Mouse (Mus musculus): ENCODE data around the gene Tox2.

Tox2 gene

GRCm38 (mm10) chr2:163205737-163206490 is 3.0 kb downstream of the Tox2 start:
- no peak for DNase-seq

- peak in 1 of 2 experiments; percentile 11 for DNase-seq
These were observed 4.4 kb downstream of the Tox2 start for GRCm38 (mm10) chr2:163207315-163207714.

GRCm38 (mm10) chr2:163209139-163209538 is 6.2 kb downstream of the Tox2 start:
- no peak for DNase-seq

- no peak for DNase-seq
These were observed 10.2 kb downstream of the Tox2 start for GRCm38 (mm10) chr2:163213085-163213484.

- DNase-seq, result no peak
These were observed 15.2 kb downstream of the Tox2 start for GRCm38 (mm10) chr2:163218095-163218494.

- no peak for DNase-seq
These were observed 15.6 kb downstream of the Tox2 start for GRCm38 (mm10) chr2:163218571-163218970.

GRCm38 (mm10) chr2:163219447-163219846 is 16.5 kb downstream of the Tox2 start:
- no peak for DNase-seq

GRCm38 (mm10) chr2:163220706-163221105 is 17.8 kb downstream of the Tox2 start:
- DNase-seq, result no peak

- DNase-seq, result no peak
These were observed 22.4 kb downstream of the Tox2 start for GRCm38 (mm10) chr2:163225302-163225701.

- DNase-seq, result no peak
These were observed 26.1 kb downstream of the Tox2 start for GRCm38 (mm10) chr2:163229050-163229449.

GRCm38 (mm10) chr2:163231781-163232534 is 29.0 kb downstream of the Tox2 start:
- no peak for DNase-seq

GRCm38 (mm10) chr2:163233666-163234065 is 30.7 kb downstream of the Tox2 start:
- no peak for DNase-seq

GRCm38 (mm10) chr2:163236057-163236456 is 33.1 kb downstream of the Tox2 start:
- DNase-seq, result no peak

GRCm38 (mm10) chr2:163237999-163238529 is 35.1 kb downstream of the Tox2 start:
- DNase-seq, result no peak

- DNase-seq, result no peak
These were observed 37.0 kb downstream of the Tox2 start for GRCm38 (mm10) chr2:163239945-163240344.

GRCm38 (mm10) chr2:163241867-163242266 is 38.9 kb downstream of the Tox2 start:
- DNase-seq, result no peak

GRCm38 (mm10) chr2:163243917-163244852 is 41.3 kb downstream of the Tox2 start:
- no peak for DNase-seq

GRCm38 (mm10) chr2:163248912-163249311 is 46.0 kb downstream of the Tox2 start:
- DNase-seq, result no peak

GRCm38 (mm10) chr2:163252645-163253044 is 49.7 kb downstream of the Tox2 start:
- DNase-seq, result peak in 1 of 2 experiments; percentile 10

GRCm38 (mm10) chr2:163253248-163254099 is 50.5 kb downstream of the Tox2 start:
- no peak for DNase-seq

- no peak for DNase-seq
These were observed 51.3 kb downstream of the Tox2 start for GRCm38 (mm10) chr2:163254228-163254627.

- no peak for DNase-seq
These were observed 53.8 kb downstream of the Tox2 start for GRCm38 (mm10) chr2:163256765-163257164.
